Mouse (Mus musculus): ENCODE results near the gene Slc6a2. TPM values are rescaled to one million over a fixed set of nuclear protein-coding genes. Genes with fewer than 3 reads are reported as not detected.

Slc6a2 gene
- total RNA-seq, 2 experiments from 2014 or later = 0.09 to 0.14 TPM

GRCm38 (mm10) chr8:92972949-92973348, 13.1 kb downstream of the Slc6a2 start:
- Histone ChIP-seq H3K27ac (no peak overlapping the region), H3K4me3 (no peak overlapping the region)
- TF ChIP-seq CTCF (IDR thresholded peaks at IDR 0.05) = peak; percentile 6; the same call in 1 of the 2 replicates
- intact Hi-C loops (cut with DNase I) = no loop called here
- DNase-seq (ENCODE audit: extremely low spot score in 1 of 2, low spot score in 2 of 2) = no peak

- H3K27ac ChIP-seq = no peak overlapping the region
- H3K4me3 ChIP-seq = no peak overlapping the region
- TF ChIP-seq CTCF (IDR thresholded peaks at IDR 0.05) = no peak
- intact Hi-C loops (cut with DNase I) = no loop called here
- DNase-seq (ENCODE audit: extremely low spot score in 1 of 2, low spot score in 2 of 2) = no peak
Measured at GRCm38 (mm10) chr8:92976656-92977055, 16.8 kb downstream of the Slc6a2 start.

GRCm38 (mm10) chr8:92982491-92982890, 22.6 kb downstream of the Slc6a2 start:
- TF ChIP-seq CTCF (IDR thresholded peaks at IDR 0.05) = no peak
- intact Hi-C loops (cut with DNase I) = no loop called here
- no peak for DNase-seq (ENCODE audit: extremely low spot score in 1 of 2, low spot score in 2 of 2)
- Histone ChIP-seq H3K4me3 (no peak overlapping the region), H3K27ac (no peak overlapping the region)

GRCm38 (mm10) chr8:92984376-92984775, 24.5 kb downstream of the Slc6a2 start:
- intact Hi-C loops (cut with DNase I) = no loop called here
- TF ChIP-seq CTCF (IDR thresholded peaks at IDR 0.05) = no peak
- DNase-seq (ENCODE audit: extremely low spot score in 1 of 2, low spot score in 2 of 2) = peak in 1 of 2 experiments; percentile 20

GRCm38 (mm10) chr8:92996840-92997239, 37.0 kb downstream of the Slc6a2 start:
- peak; percentile 55 to 65 for DNase-seq (ENCODE audit: extremely low spot score in 1 of 2, low spot score in 2 of 2)
- H3K4me3 ChIP-seq = no peak overlapping the region
- intact Hi-C loops (cut with DNase I) = loop anchor here (10.0 kb wide), 1 partner anchor 1812 kb away; no protein-coding TSS in a partner anchor
- TF ChIP-seq CTCF (IDR thresholded peaks at IDR 0.05) = peak; percentile 68
- no peak overlapping the region for H3K27ac ChIP-seq

More at GRCm38 (mm10) chr8:92984376-92984775, 24.5 kb downstream of the Slc6a2 start:
- H3K4me3 ChIP-seq = no peak overlapping the region
- H3K27ac ChIP-seq = no peak overlapping the region

- no peak overlapping the region for H3K27ac ChIP-seq
- DNase-seq (ENCODE audit: extremely low spot score in 1 of 2, low spot score in 2 of 2) = peak; percentile 33 to 40
- H3K4me3 ChIP-seq = no peak overlapping the region
- intact Hi-C loops (cut with DNase I) = loop anchor here (1.0 to 10.0 kb wide), 3 partner anchors 116 to 1814 kb away; no protein-coding TSS in a partner anchor
- TF ChIP-seq CTCF (IDR thresholded peaks at IDR 0.05) = peak; percentile 72
Measured at GRCm38 (mm10) chr8:92998600-92998999, 38.7 kb downstream of the Slc6a2 start.

GRCm38 (mm10) chr8:93010286-93010685, 50.4 kb downstream of the Slc6a2 start:
- intact Hi-C loops (cut with DNase I) = loop anchor here (1.0 to 5.0 kb wide), 4 partner anchors 37 to 485 kb away; partner anchors contain the start of gene Ces1a
- Histone ChIP-seq H3K4me3 (no peak overlapping the region), H3K27ac (no peak overlapping the region)
- DNase-seq (ENCODE audit: extremely low spot score in 1 of 2, low spot score in 2 of 2) = peak; percentile 34 to 56
- peak; percentile 70 for TF ChIP-seq CTCF (IDR thresholded peaks at IDR 0.05)

GRCm38 (mm10) chr8:93011439-93011838, 51.6 kb downstream of the Slc6a2 start:
- no peak overlapping the region for H3K27ac ChIP-seq
- TF ChIP-seq CTCF (IDR thresholded peaks at IDR 0.05) = peak; percentile 90
- no peak overlapping the region for H3K4me3 ChIP-seq
- intact Hi-C loops (cut with DNase I) = loop anchor here (1.0 to 5.0 kb wide), 5 partner anchors 36 to 419 kb away; partner anchors contain the start of gene Ces1a
- peak; percentile 83 to 90 for DNase-seq (ENCODE audit: extremely low spot score in 1 of 2, low spot score in 2 of 2)

- intact Hi-C loops (cut with DNase I) = loop anchor here (5.0 kb wide), 2 partner anchors 35 to 385 kb away; partner anchors contain the start of gene Ces1a
- DNase-seq (ENCODE audit: extremely low spot score in 1 of 2, low spot score in 2 of 2) = no peak
- no peak; the same call in 1 of the 2 replicates for TF ChIP-seq CTCF (IDR thresholded peaks at IDR 0.05)
- no peak overlapping the region for H3K27ac ChIP-seq
- H3K4me3 ChIP-seq = no peak overlapping the region
Measured at GRCm38 (mm10) chr8:93012226-93012625, 52.3 kb downstream of the Slc6a2 start.

- no peak overlapping the region for H3K27ac ChIP-seq
- H3K4me3 ChIP-seq = no peak overlapping the region
- TF ChIP-seq CTCF (IDR thresholded peaks at IDR 0.05) = no peak
- no peak for DNase-seq (ENCODE audit: extremely low spot score in 1 of 2, low spot score in 2 of 2)
- intact Hi-C loops (cut with DNase I) = loop anchor here (5.0 kb wide), 2 partner anchors 33 to 383 kb away; partner anchors contain the start of gene Ces1a
Measured at GRCm38 (mm10) chr8:93014300-93014699, 54.4 kb downstream of the Slc6a2 start.

- DNase-seq (ENCODE audit: extremely low spot score in 1 of 2, low spot score in 2 of 2) = no peak
- Histone ChIP-seq H3K27ac (no peak overlapping the region), H3K4me3 (no peak overlapping the region)
- intact Hi-C loops (cut with DNase I) = no loop called here
- TF ChIP-seq CTCF (IDR thresholded peaks at IDR 0.05) = no peak
Measured at GRCm38 (mm10) chr8:93021738-93022137, 61.9 kb downstream of the Slc6a2 start.

GRCm38 (mm10) chr8:93030664-93031063, 70.8 kb downstream of the Slc6a2 start:
- no peak overlapping the region for H3K27ac ChIP-seq
- H3K4me3 ChIP-seq = no peak overlapping the region
- intact Hi-C loops (cut with DNase I) = no loop called here
- TF ChIP-seq CTCF (IDR thresholded peaks at IDR 0.05) = no peak
- no peak for DNase-seq (ENCODE audit: extremely low spot score in 1 of 2, low spot score in 2 of 2)

GRCm38 (mm10) chr8:93038831-93039230, 79.0 kb downstream of the Slc6a2 start:
- TF ChIP-seq CTCF (IDR thresholded peaks at IDR 0.05) = no peak
- no peak for DNase-seq (ENCODE audit: extremely low spot score in 1 of 2, low spot score in 2 of 2)
- no peak overlapping the region for H3K27ac ChIP-seq
- H3K4me3 ChIP-seq = no peak overlapping the region
- intact Hi-C loops (cut with DNase I) = no loop called here
